Mouse (Mus musculus): ENCODE measurements around the gene Rps17.

GRCm38 (mm10) chr7:81326043-81326442 lies 19.0 kb downstream of the Rps17 start:
- TF ChIP-seq CTCF (IDR thresholded peaks at IDR 0.05; ENCODE audit: low read depth, low read length) (no peak), POLR2A (IDR thresholded peaks at IDR 0.05; ENCODE audit: borderline replicate concordance, low read depth, low read length) (no peak)
